Mouse (Mus musculus) spleen, postnatal 14 days (tissue): ENCODE results near the gene Madcam1.
A peak's percentile ranks its signal among the peaks of the same experiment; 100 is the strongest.

ENCODE experiments used
- DNase-seq, 2 experiments: peaks; one replicate each; pipeline ENCODE4 v3.0.0; 2021 to 2022; ENCODE audit warnings: low spot score in 2 of 2

Madcam1 gene

DNA sequence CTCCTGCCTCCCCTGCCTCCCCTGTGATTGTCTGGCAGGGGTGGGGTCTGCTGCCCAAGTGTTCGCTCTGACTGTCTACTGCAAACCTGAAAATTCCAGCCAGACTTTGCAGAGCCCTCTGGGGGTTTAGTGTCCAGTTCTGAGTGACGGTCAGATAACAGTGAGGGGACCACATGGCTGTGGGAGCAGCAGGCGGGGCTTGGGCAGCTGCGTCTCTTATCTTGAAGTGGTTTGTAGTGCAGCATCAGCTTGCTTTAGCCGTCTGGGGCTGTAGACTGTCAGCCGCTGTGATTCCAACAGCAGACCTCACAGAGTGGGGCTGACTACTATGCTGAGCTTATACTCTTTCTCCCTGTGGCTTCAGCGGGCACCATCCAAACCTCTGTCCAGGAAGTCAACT lies 44.9 kb downstream of the Madcam1 start:
- no peak for DNase-seq

DNA sequence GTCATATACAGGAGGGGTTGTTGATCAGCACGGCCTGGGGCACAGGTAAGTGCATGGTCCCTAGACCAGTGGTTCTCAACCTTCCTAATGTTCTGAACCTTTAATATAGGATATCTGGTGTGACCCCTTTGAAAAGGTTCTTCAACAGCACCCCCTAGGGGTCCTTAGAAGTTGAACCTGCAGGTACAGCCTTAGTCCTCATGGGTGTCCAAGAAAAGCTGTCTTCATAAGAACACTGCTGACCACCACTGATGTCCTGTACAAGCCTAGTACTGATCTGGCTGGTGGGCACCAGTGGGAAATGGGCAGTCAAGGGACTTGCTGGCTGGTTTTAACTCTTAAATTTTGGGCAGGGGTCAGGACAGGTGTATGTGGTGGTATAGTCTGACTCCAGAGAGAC lies 47.7 kb downstream of the Madcam1 start:
- DNase-seq = no peak

- DNase-seq = peak; percentile 84 to 91
These were observed 48.3 kb downstream of the Madcam1 start for GRCm38 (mm10) chr10:79712499-79713126.

GRCm38 (mm10) chr10:79713163-79713562 lies 48.8 kb downstream of the Madcam1 start:
- DNase-seq = no peak

DNA sequence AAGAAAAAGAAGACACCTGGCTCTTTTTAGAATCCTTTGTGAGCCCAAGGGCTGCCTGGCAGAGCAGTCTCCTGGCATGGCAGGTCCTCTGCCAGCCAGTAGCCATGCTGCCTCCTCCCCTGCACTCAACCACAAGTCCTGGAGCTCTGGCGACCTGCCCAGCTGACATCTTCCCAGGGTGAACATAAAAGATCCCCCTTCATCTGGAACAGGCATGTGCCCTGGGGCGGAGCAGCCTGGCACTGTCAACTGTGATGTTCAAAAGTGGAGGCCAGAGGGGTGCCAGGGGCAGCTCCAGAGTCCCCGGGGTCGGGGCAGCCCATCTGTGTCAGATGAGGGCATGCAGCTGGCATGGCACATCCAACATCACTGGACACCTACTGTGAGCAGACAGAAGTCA lies 50.6 kb downstream of the Madcam1 start:
- DNase-seq = no peak

DNA sequence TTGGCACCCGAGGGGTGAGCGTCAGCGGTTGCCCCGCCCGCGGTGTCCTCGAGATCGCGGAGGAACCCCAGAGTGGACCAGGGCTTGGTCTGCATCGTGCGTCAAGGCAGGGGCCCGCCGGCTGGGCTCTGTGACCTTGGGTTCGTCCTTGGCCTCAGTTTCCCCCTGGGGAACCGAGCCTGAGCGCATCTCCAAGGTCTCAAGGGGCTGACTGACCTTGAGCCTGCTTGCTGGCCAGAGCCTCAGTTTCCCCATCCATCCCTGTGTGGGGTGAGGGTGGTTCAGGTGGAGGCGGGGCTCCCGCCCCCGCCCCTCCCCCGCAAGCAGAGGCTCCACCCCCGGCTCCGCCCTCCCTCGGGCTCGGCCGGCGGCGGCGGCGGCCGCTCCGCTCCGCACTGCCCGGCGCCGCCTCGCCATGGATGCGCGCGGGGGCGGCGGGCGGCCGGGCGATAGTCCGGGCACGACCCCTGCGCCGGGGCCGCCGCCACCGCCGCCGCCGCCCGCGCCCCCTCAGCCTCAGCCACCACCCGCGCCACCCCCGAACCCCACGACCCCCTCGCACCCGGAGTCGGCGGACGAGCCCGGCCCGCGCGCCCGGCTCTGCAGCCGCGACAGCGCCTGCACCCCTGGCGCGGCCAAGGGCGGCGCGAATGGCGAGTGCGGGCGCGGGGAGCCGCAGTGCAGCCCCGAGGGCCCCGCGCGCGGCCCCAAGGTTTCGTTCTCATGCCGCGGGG lies 52.1 kb downstream of the Madcam1 start, which contains the start of gene Hcn2:
Hcn2 (plus strand) TSS at position 381 of the 734 bp plus-strand sequence.
- no peak for DNase-seq

DNA sequence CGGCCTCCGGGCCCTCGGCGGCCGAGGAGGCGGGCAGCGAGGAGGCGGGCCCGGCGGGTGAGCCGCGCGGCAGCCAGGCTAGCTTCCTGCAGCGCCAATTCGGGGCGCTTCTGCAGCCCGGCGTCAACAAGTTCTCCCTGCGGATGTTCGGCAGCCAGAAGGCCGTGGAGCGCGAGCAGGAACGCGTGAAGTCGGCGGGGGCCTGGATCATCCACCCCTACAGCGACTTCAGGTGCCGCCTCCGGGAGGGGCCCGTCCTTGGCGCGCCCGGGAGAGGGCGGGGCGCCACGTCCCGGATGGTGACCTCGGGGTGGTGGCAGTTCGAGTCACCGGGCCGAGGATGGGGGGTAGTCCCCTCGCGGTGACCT lies 52.6 kb downstream of the Madcam1 start:
- DNase-seq = no peak

DNA sequence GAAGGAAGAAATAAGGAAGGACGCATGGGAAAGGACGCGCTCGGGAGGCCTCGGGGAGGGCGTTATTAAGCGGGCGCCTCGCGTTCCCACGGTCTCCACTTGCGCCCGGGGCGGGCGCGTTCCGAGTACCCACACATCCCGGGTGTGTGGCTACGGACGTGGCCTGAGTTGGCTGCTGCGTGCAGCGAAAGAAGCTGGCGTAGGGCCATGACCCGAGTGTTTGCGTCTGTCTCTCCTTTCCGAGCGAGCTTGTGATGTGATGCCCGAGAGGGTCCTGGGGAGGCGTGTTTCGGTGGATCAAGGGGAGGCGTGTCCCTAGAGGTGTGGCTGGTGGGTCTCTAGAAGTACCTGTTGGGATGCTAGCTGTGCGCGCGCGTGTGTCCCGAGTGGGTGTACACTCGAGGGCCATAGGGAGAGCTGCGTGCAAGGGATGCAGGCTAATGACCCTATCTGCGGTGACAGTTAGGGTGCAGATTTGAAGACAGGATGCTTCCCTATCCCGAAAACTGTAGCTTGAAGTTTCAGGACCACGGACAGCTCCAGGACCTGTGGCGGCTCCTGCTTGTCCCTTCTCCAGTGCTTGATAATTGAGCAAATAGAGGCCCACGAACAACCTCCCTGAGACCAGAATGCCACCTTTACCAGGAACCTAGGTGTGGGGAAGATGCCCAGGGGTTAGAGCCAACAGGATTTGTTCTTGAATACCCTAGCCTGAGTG lies 53.4 kb downstream of the Madcam1 start:
- DNase-seq = peak in 1 of 2 experiments; percentile 51
